Mouse (Mus musculus): ENCODE measurements around the gene Ngrn. TPM values are rescaled to one million over a fixed set of nuclear protein-coding genes. Genes with fewer than 3 reads are reported as not detected.

Ngrn gene
- polyA plus RNA-seq, 1 experiment from 2014 or later: 74.5 TPM

GRCm38 (mm10) chr7:80294764-80295648 lies 34.0 kb downstream of the Ngrn start:
- Histone ChIP-seq H3K4me2 (peak overlapping the region; percentile 99), H3K27me3 (replicated peaks) (no peaks in the 10 kb centered on the region), H3K9ac (peak overlapping the region; percentile 48), H3K9me3 (no peaks in the 10 kb centered on the region), H3K36me3 (replicated peaks) (peaks cover 6% of the 10 kb centered on the region; the same call in 1 of the 2 replicates), H3K4me1 (peaks cover 5% of the 10 kb centered on the region), H3K4me3 (peak overlapping the region; percentile 64), H3K27ac (peak overlapping the region; percentile 50)
- WGBS: 9% methylated on average over 37 of the region's 37 CpGs
- no peak for ATAC-seq (replicated peaks)

GRCm38 (mm10) chr7:80296462-80296861 lies 35.4 kb downstream of the Ngrn start:
- no peak for ATAC-seq (replicated peaks)
- Histone ChIP-seq H3K27me3 (replicated peaks) (no peaks in the 10 kb centered on the region), H3K9ac (no peak overlapping the region), H3K36me3 (replicated peaks) (no peaks in the 10 kb centered on the region), H3K9me3 (no peaks in the 10 kb centered on the region), H3K4me3 (no peak overlapping the region), H3K4me1 (peaks cover 5% of the 10 kb centered on the region), H3K27ac (no peak overlapping the region), H3K4me2 (no peak overlapping the region)
- 92% methylated on average over 6 of the region's 6 CpGs for WGBS

- Histone ChIP-seq H3K36me3 (replicated peaks) (no peaks in the 10 kb centered on the region), H3K27me3 (replicated peaks) (no peaks in the 10 kb centered on the region), H3K9me3 (no peaks in the 10 kb centered on the region), H3K4me3 (no peak overlapping the region), H3K27ac (no peak overlapping the region), H3K9ac (no peak overlapping the region), H3K4me1 (peaks cover 5% of the 10 kb centered on the region), H3K4me2 (no peak overlapping the region)
- WGBS: 82% methylated on average over 3 of the region's 3 CpGs
- no peak for ATAC-seq (replicated peaks)
Measured at GRCm38 (mm10) chr7:80297041-80297440, 36.0 kb downstream of the Ngrn start.

DNA sequence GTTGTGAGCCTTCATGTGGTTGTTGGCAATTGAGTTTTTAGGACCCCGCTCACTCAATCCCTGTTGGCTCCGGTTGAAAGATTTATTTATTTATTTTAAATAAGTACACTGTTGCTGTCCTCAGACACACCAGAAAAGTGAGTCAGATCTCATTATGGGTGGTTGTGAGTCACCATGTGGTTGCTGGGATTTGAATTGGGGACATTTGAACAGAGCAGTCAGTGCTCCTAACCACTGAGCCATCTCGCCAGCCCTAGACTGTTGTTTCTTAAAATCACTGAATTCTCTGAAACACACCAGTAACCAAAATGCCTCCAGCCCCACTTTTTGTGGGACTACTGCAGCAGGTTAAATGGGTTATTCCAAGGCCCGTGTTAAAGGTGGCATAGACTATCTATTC lies 37.7 kb downstream of the Ngrn start:
- Histone ChIP-seq H3K4me1 (peaks cover 5% of the 10 kb centered on the region), H3K27ac (no peak overlapping the region), H3K9ac (no peak overlapping the region), H3K4me3 (no peak overlapping the region), H3K9me3 (no peaks in the 10 kb centered on the region), H3K27me3 (replicated peaks) (no peaks in the 10 kb centered on the region), H3K36me3 (replicated peaks) (no peaks in the 10 kb centered on the region), H3K4me2 (no peak overlapping the region)
- no peak for ATAC-seq (replicated peaks)
- WGBS: 96% methylated on average over 4 of the region's 4 CpGs

- Histone ChIP-seq H3K4me2 (no peak overlapping the region), H3K4me3 (no peak overlapping the region), H3K4me1 (peaks cover 5% of the 10 kb centered on the region), H3K36me3 (replicated peaks) (no peaks in the 10 kb centered on the region), H3K27ac (no peak overlapping the region), H3K9me3 (no peaks in the 10 kb centered on the region), H3K27me3 (replicated peaks) (no peaks in the 10 kb centered on the region), H3K9ac (no peak overlapping the region)
- WGBS: 92% methylated on average over 3 of the region's 3 CpGs
- ATAC-seq (replicated peaks): no peak
Measured at GRCm38 (mm10) chr7:80299568-80299967, 38.6 kb downstream of the Ngrn start.

DNA sequence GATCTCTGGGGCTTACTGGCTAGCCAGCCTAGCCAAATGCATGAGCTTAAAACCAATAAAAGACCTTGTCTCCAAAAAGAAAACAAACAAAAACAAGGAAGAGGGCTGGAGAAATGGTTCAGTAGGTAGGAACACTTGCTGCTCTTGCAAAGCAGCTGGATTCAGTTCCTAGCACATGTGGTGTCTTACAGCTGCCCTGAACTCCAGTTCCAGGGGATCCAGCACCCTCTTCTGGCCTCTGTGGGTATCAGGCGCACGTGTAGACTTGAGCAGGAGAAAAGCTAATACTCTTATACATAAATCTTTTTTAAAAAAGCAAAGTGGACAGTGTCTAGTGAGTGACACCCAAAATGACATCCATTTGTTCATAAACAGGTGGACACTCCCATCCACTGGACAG lies 40.5 kb downstream of the Ngrn start:
- no peaks in the 10 kb centered on the region for H3K27me3 ChIP-seq (replicated peaks)
- H3K4me3 ChIP-seq: no peak overlapping the region
- no peak overlapping the region for H3K4me2 ChIP-seq
- no peaks in the 10 kb centered on the region; the same call in 1 of the 2 replicates for H3K36me3 ChIP-seq (replicated peaks)
- WGBS: 86% methylated on average over 2 of the region's 2 CpGs
- H3K27ac ChIP-seq: no peak overlapping the region
- no peaks in the 10 kb centered on the region for H3K9me3 ChIP-seq
- no peaks in the 10 kb centered on the region for H3K4me1 ChIP-seq
- no peak overlapping the region for H3K9ac ChIP-seq
- no peak for ATAC-seq (replicated peaks)

GRCm38 (mm10) chr7:80307766-80308165 lies 46.8 kb downstream of the Ngrn start:
- Histone ChIP-seq H3K27ac (no peak overlapping the region), H3K27me3 (replicated peaks) (no peaks in the 10 kb centered on the region), H3K36me3 (replicated peaks) (no peaks in the 10 kb centered on the region; the same call in 1 of the 2 replicates), H3K9ac (no peak overlapping the region), H3K9me3 (no peaks in the 10 kb centered on the region), H3K4me1 (no peaks in the 10 kb centered on the region), H3K4me2 (no peak overlapping the region), H3K4me3 (no peak overlapping the region)
- WGBS: 75% methylated on average over 3 of the region's 3 CpGs
- ATAC-seq (replicated peaks): no peak

DNA sequence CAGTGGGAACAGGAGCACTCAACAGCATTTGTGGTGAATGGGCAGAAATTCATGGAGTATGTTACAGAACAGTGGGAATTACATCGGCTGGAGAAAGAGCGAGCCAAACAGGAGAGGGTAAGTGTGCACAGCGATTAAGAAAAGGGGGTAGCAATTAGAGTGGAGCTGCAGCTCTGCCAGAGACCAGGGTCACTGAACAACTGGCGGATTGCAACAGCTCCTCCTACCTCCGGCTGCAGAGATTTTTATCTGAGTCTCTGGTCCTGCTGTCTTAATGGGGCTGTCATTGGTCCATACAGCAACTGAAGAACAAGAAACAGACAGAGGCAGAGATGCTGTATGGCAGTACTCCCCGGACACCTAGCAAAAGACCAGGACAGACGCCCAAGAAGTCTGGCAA lies 49.8 kb downstream of the Ngrn start:
- ATAC-seq (replicated peaks): no peak
- H3K36me3 ChIP-seq (replicated peaks): no peaks in the 10 kb centered on the region; the same call in none of the 2 replicates
- no peak overlapping the region for H3K4me3 ChIP-seq
- H3K27me3 ChIP-seq (replicated peaks): no peaks in the 10 kb centered on the region
- H3K4me1 ChIP-seq: no peaks in the 10 kb centered on the region
- no peak overlapping the region for H3K9ac ChIP-seq
- no peaks in the 10 kb centered on the region for H3K9me3 ChIP-seq
- WGBS: 86% methylated on average over 7 of the region's 7 CpGs
- H3K27ac ChIP-seq: no peak overlapping the region
- H3K4me2 ChIP-seq: no peak overlapping the region

Other genes with a start within 250 kb of the Ngrn start
- 18.0 and 18.6 TPM in 2 replicates for gene Zfp710, start 236.4 kb upstream of the Ngrn start, polyA plus RNA-seq (2015; fragmentation: Nextera tagmentation; extraction: Ambion mirVana)
- gene Idh2, start 145.8 kb upstream of the Ngrn start, polyA plus RNA-seq (2015; fragmentation: Nextera tagmentation; extraction: Ambion mirVana): 242 and 249 TPM in 2 replicates
- gene Sema4b, start 74.4 kb upstream of the Ngrn start, polyA plus RNA-seq (2015; fragmentation: Nextera tagmentation; extraction: Ambion mirVana): 26.9 and 27.0 TPM in 2 replicates
- 28.5 and 29.7 TPM in 2 replicates for gene Cib1, start 28.4 kb upstream of the Ngrn start, polyA plus RNA-seq (2015; fragmentation: Nextera tagmentation; extraction: Ambion mirVana)
- gene Gdpgp1, start 28.4 kb upstream of the Ngrn start, polyA plus RNA-seq (2015; fragmentation: Nextera tagmentation; extraction: Ambion mirVana): 4.5 and 5.3 TPM in 2 replicates
- gene Ttll13, start 14.8 kb upstream of the Ngrn start, polyA plus RNA-seq (2015; fragmentation: Nextera tagmentation; extraction: Ambion mirVana): 2.1 and 2.9 TPM in 2 replicates
- gene Vps33b, start 8.4 kb downstream of the Ngrn start, polyA plus RNA-seq (2015; fragmentation: Nextera tagmentation; extraction: Ambion mirVana): 26.8 and 32.6 TPM in 2 replicates
- gene Prc1, start 33.2 kb downstream of the Ngrn start, polyA plus RNA-seq (2015; fragmentation: Nextera tagmentation; extraction: Ambion mirVana): 33.8 and 39.8 TPM in 2 replicates
- gene Rccd1, start 63.2 kb downstream of the Ngrn start, polyA plus RNA-seq (2015; fragmentation: Nextera tagmentation; extraction: Ambion mirVana): 10.5 and 13.9 TPM in 2 replicates
- 60.2 and 62.0 TPM in 2 replicates for gene Unc45a, start 79.8 kb downstream of the Ngrn start, polyA plus RNA-seq (2015; fragmentation: Nextera tagmentation; extraction: Ambion mirVana)
- 22.1 and 26.4 TPM in 2 replicates for gene Hddc3, start 81.9 kb downstream of the Ngrn start, polyA plus RNA-seq (2015; fragmentation: Nextera tagmentation; extraction: Ambion mirVana)
- 26.4 and 28.2 TPM in 2 replicates for gene Man2a2, start 110.2 kb downstream of the Ngrn start, polyA plus RNA-seq (2015; fragmentation: Nextera tagmentation; extraction: Ambion mirVana)
- 4.4 and 4.8 TPM in 2 replicates for gene Fes, start 126.7 kb downstream of the Ngrn start, polyA plus RNA-seq (2015; fragmentation: Nextera tagmentation; extraction: Ambion mirVana)
- 5.7 and 6.3 TPM in 2 replicates for gene Furin, start 144.2 kb downstream of the Ngrn start, polyA plus RNA-seq (2015; fragmentation: Nextera tagmentation; extraction: Ambion mirVana)

Data from midbrain, embryonic 15.5 days (tissue).